ENCODE assay signal across 30 mouse cellular contexts in the genomic region with DNA sequence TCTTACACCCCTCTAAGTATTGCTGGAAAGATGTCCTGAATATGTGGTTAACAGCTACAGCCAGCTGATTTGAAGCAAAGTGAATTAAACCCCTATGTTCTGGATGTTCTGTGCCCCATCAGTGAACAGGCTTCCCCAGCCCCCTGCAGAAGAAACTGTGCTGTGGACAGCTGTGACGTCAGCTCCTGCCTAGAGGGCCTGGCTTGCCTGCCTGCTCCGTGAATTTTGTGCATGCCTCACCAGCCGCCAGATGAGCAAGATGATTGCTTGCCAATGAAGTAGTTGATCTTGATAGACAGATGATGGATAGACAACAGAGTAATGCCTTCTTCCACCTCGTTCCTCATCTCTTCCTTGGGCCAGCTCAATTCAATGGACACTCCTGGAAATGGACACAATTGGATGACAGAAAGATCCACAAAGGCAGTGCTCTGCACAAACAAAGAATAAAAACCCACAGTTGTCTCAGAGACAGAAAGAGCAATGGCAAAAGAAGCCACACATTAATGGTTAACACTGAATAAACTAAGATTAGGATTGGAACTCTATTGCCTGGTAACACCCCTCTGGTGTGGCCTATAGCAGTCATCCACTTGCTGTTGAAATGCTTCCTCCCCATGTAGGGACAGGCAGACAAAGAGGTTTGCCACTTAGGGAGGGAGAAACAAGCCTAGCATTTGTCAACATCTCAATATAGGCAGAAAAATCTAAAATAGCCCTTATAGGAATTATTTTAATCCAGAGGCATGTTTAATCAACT. TPM values are rescaled to one million over a fixed set of nuclear protein-coding genes. Genes with fewer than 3 reads are reported as not detected.
A peak's percentile ranks its signal among the peaks of the same experiment; 100 is the strongest.
DNase-seq lines count a peak whose midpoint lies in the region; ATAC-seq and TF ChIP-seq lines count a peak whose summit lies in the region.
"Had no signal": no experiment of that assay in that cellular context is flagged by ENCODE, and none has a peak within 500 bp of the region (broad histone marks: within the 10 kb centered on the region; RNA-seq: fewer than 3 reads in every experiment).

No protein-coding gene starts in this region.

- H3K27ac ChIP-seq in limb, embryonic 15.5 days, result 0 out of 2 replicates have a peak overlapping the region, but pooled peaks have one; percentile 0
- no peak overlapping the region for H3K27ac ChIP-seq in limb, embryonic 10.5 days
- H3K27ac ChIP-seq in intestine, embryonic 16.5 days (ENCODE audit: low read length), result no peak overlapping the region
- H3K27ac ChIP-seq in liver, postnatal 0 days (ENCODE audit: low read depth), result peak overlapping the region; percentile 83
- H3K27ac ChIP-seq: forebrain, embryonic 12.5 days; heart, embryonic 10.5 days; heart, embryonic 15.5 days; kidney, embryonic 15.5 days; stomach, postnatal 0 days had no signal

- 42% methylated on average over 4 of the region's 4 CpGs for WGBS in limb, embryonic 15.5 days
- WGBS in limb, embryonic 10.5 days, result 66% methylated on average over 4 of the region's 4 CpGs
- WGBS in intestine, embryonic 16.5 days, result 22% methylated on average over 4 of the region's 4 CpGs
- 40% methylated on average over 4 of the region's 4 CpGs for WGBS in liver, postnatal 0 days (ENCODE audit: insufficient replicate concordance)

- no peaks in the 10 kb centered on the region for H3K36me3 ChIP-seq in limb, embryonic 15.5 days
- H3K36me3 ChIP-seq in limb, embryonic 10.5 days, result no peaks in the 10 kb centered on the region
- no peaks in the 10 kb centered on the region for H3K36me3 ChIP-seq in intestine, embryonic 16.5 days (ENCODE audit: control insufficient read depth, insufficient read depth, low read length)
- H3K36me3 ChIP-seq in liver, postnatal 0 days (replicated peaks; ENCODE audit: insufficient read depth, low read length), result no peaks in the 10 kb centered on the region
- H3K36me3 ChIP-seq: forebrain, embryonic 12.5 days; heart, embryonic 10.5 days; heart, embryonic 15.5 days; kidney, embryonic 15.5 days had no signal

- H3K9ac ChIP-seq in limb, embryonic 15.5 days, result no peak overlapping the region
- no peak overlapping the region for H3K9ac ChIP-seq in intestine, embryonic 16.5 days (ENCODE audit: low read depth, low read length)
- no peak overlapping the region for H3K9ac ChIP-seq in liver, postnatal 0 days (replicated peaks)
- H3K9ac ChIP-seq: forebrain, embryonic 12.5 days; heart, embryonic 15.5 days; kidney, embryonic 15.5 days had no signal

- no peak overlapping the region for H3K4me2 ChIP-seq in limb, embryonic 15.5 days
- H3K4me2 ChIP-seq in intestine, embryonic 16.5 days (ENCODE audit: low read depth, low read length), result no peak overlapping the region
- H3K4me2 ChIP-seq in liver, postnatal 0 days (ENCODE audit: low read depth, low read length), result peak overlapping the region; percentile 10; the same call in 1 of the 2 replicates
- H3K4me2 ChIP-seq: forebrain, embryonic 12.5 days; heart, embryonic 15.5 days; kidney, embryonic 15.5 days; midbrain, embryonic 11.5 days had no signal

- H3K27me3 ChIP-seq in limb, embryonic 15.5 days, result no peaks in the 10 kb centered on the region; the same call in 1 of the 2 replicates
- peaks cover 2% of the 10 kb centered on the region for H3K27me3 ChIP-seq in limb, embryonic 10.5 days (ENCODE audit: low read depth, poor library complexity, severe bottlenecking)
- no peaks in the 10 kb centered on the region for H3K27me3 ChIP-seq in intestine, embryonic 16.5 days (replicated peaks; ENCODE audit: control insufficient read depth, insufficient read depth, low read length)
- H3K27me3 ChIP-seq in liver, postnatal 0 days (ENCODE audit: insufficient read depth, low read length), result 0 out of 2 replicates have a peak, but pooled peaks cover 2% of the 10 kb centered on the region
- H3K27me3 ChIP-seq: kidney, embryonic 15.5 days had no signal

- DNase-seq in limb, embryonic 10.5 days (ENCODE audit: low spot score), result no peak
- DNase-seq in NIH3T3 (ENCODE audit: low read depth), result peak; percentile 68
- DNase-seq in liver, postnatal 0 days, result peak; percentile 22
- no peak for DNase-seq in layer of hippocampus, postnatal 10 days (ENCODE audit: low spot score in 2 of 2)
- DNase-seq: adrenal gland, postnatal 10 days; B cell, adult 2 months; cerebellum, adult 11 months; cerebellum, adult 9-11 months; embryo, embryonic 11 days; gastrocnemius, postnatal 25 days; heart, adult 11 months; kidney, adult 18-20 months; kidney, postnatal 25 days; lung, postnatal 36 days; right cerebral cortex, adult 18-20 months; thymus, adult 2 months; thymus, postnatal 36 days had no signal

- ATAC-seq in limb, embryonic 15.5 days (ENCODE audit: insufficient number of reproducible peaks, low FRiP score, low TSS enrichment, low read depth), result no peak
- peak; percentile 60; the same call in 1 of the 2 replicates for ATAC-seq in intestine, embryonic 16.5 days
- ATAC-seq in liver, postnatal 0 days, result peak; percentile 90
- ATAC-seq: hindbrain, embryonic 16.5 days; midbrain, embryonic 16.5 days had no signal

- TF ChIP-seq CTCF in liver, postnatal 0 days (IDR thresholded peaks at IDR 0.05; ENCODE audit: low read depth), result no peak

- no peaks in the 10 kb centered on the region for H3K9me3 ChIP-seq in limb, embryonic 15.5 days
- H3K9me3 ChIP-seq in limb, embryonic 10.5 days (replicated peaks), result no peaks in the 10 kb centered on the region
- H3K9me3 ChIP-seq in intestine, embryonic 16.5 days (ENCODE audit: control insufficient read depth, low read length), result 0 out of 2 replicates have a peak, but pooled peaks cover 5% of the 10 kb centered on the region
- peaks cover 6% of the 10 kb centered on the region for H3K9me3 ChIP-seq in liver, postnatal 0 days (ENCODE audit: low read length)
- H3K9me3 ChIP-seq: heart, embryonic 15.5 days had no signal

- no peaks in the 10 kb centered on the region for H3K4me1 ChIP-seq in limb, embryonic 15.5 days
- H3K4me1 ChIP-seq in limb, embryonic 10.5 days, result peaks cover 6% of the 10 kb centered on the region
- H3K4me1 ChIP-seq in intestine, embryonic 16.5 days (ENCODE audit: control insufficient read depth, insufficient read depth, low read length), result peaks cover 8% of the 10 kb centered on the region
- H3K4me1 ChIP-seq in liver, postnatal 0 days (ENCODE audit: insufficient read depth), result peaks cover 32% of the 10 kb centered on the region

- H3K4me3 ChIP-seq in limb, embryonic 15.5 days, result no peak overlapping the region
- no peak overlapping the region for H3K4me3 ChIP-seq in limb, embryonic 10.5 days
- H3K4me3 ChIP-seq in intestine, embryonic 16.5 days (ENCODE audit: low read length), result no peak overlapping the region
- no peak overlapping the region for H3K4me3 ChIP-seq in liver, postnatal 0 days (ENCODE audit: low read depth, low read length)
- H3K4me3 ChIP-seq: erythroblast, embryonic 14.5 days; forebrain, embryonic 12.5 days; heart, embryonic 10.5 days; heart, embryonic 15.5 days; kidney, embryonic 15.5 days had no signal

- TF ChIP-seq EP300 in liver, postnatal 0 days (IDR thresholded peaks at IDR 0.05; ENCODE audit: low read depth), result 0 out of 2 replicates have a peak, but pooled peaks have one; percentile 9

RNA-seq across cellular contexts. Expression of a gene that starts 11.7 kb away (rescaled TPM):
- 1.2 and 1.6 TPM in 2 replicates for polyA plus RNA-seq in limb, embryonic 15.5 days (2015; fragmentation: Nextera tagmentation; extraction: Ambion mirVana)
- 1.2 and 1.3 TPM in 2 replicates for polyA plus RNA-seq in limb, embryonic 10.5 days (2016; fragmentation: Nextera tagmentation; extraction: Ambion mirVana)
- 6.0 and 6.8 TPM in 2 replicates for polyA plus RNA-seq in intestine, embryonic 16.5 days (2015; fragmentation: Nextera tagmentation; extraction: Ambion mirVana)
- polyA plus RNA-seq in liver, postnatal 0 days (2015; fragmentation: Nextera tagmentation; extraction: Ambion mirVana), result 1.8 and 2.4 TPM in 2 replicates
- 100 to 1,000 TPM; 356 to 431 TPM for total RNA-seq in layer of hippocampus, postnatal 10 days (2021)
- total RNA-seq: heart, postnatal 25 days; megakaryocyte, adult 5-6 weeks had no signal

RNA-seq across cellular contexts. Expression of a gene that starts 15.5 kb away (rescaled TPM):
- 5.9 and 10.4 TPM in 2 replicates for polyA plus RNA-seq in limb, embryonic 15.5 days (2015; fragmentation: Nextera tagmentation; extraction: Ambion mirVana)
- 34.5 and 37.2 TPM in 2 replicates for polyA plus RNA-seq in limb, embryonic 10.5 days (2016; fragmentation: Nextera tagmentation; extraction: Ambion mirVana)
- 11.2 and 19.3 TPM in 2 replicates for polyA plus RNA-seq in intestine, embryonic 16.5 days (2015; fragmentation: Nextera tagmentation; extraction: Ambion mirVana)
- 311 and 329 TPM in 2 replicates for polyA plus RNA-seq in liver, postnatal 0 days (2015; fragmentation: Nextera tagmentation; extraction: Ambion mirVana)
- total RNA-seq in layer of hippocampus, postnatal 10 days (2021), result under 1 TPM; 0.32 to 0.54 TPM

RNA-seq across cellular contexts. Expression of a gene that starts 26.2 kb away (rescaled TPM):
- 184 and 195 TPM in 2 replicates for polyA plus RNA-seq in limb, embryonic 15.5 days (2015; fragmentation: Nextera tagmentation; extraction: Ambion mirVana)
- 209 and 242 TPM in 2 replicates for polyA plus RNA-seq in limb, embryonic 10.5 days (2016; fragmentation: Nextera tagmentation; extraction: Ambion mirVana)
- 366 and 376 TPM in 2 replicates for polyA plus RNA-seq in intestine, embryonic 16.5 days (2015; fragmentation: Nextera tagmentation; extraction: Ambion mirVana)
- polyA plus RNA-seq in liver, postnatal 0 days (2015; fragmentation: Nextera tagmentation; extraction: Ambion mirVana), result 510 and 522 TPM in 2 replicates
- 10 to 100 TPM; 74.8 to 80.1 TPM for total RNA-seq in layer of hippocampus, postnatal 10 days (2021)

RNA-seq across cellular contexts. Expression of a gene that starts 48.6 kb away (rescaled TPM):
- 192 and 215 TPM in 2 replicates for polyA plus RNA-seq in limb, embryonic 15.5 days (2015; fragmentation: Nextera tagmentation; extraction: Ambion mirVana)
- 78.5 and 93.2 TPM in 2 replicates for polyA plus RNA-seq in limb, embryonic 10.5 days (2016; fragmentation: Nextera tagmentation; extraction: Ambion mirVana)
- 221 and 245 TPM in 2 replicates for polyA plus RNA-seq in intestine, embryonic 16.5 days (2015; fragmentation: Nextera tagmentation; extraction: Ambion mirVana)
- 156 and 161 TPM in 2 replicates for polyA plus RNA-seq in liver, postnatal 0 days (2015; fragmentation: Nextera tagmentation; extraction: Ambion mirVana)
- 10 to 100 TPM; 81.8 to 83.7 TPM for total RNA-seq in layer of hippocampus, postnatal 10 days (2021)

Comparison
In these comparisons a context has a peak if more than half of its experiments do, and no peak if none do; other contexts are left out.
1. H3K27ac ChIP-seq: peak in limb, embryonic 15.5 days (single experiment) and liver, postnatal 0 days (single experiment); none in limb, embryonic 10.5 days (single experiment) and intestine, embryonic 16.5 days (single experiment).
2. DNase-seq: peak in NIH3T3 (single experiment) and liver, postnatal 0 days (single experiment); none in limb, embryonic 10.5 days (single experiment) and layer of hippocampus, postnatal 10 days (0 of 2).